Mouse (Mus musculus) liver, embryonic 14.5 days (tissue): ENCODE results near the gene Ccdc43. TPM values are rescaled to one million over a fixed set of nuclear protein-coding genes. Genes with fewer than 3 reads are reported as not detected.
A peak's percentile ranks its signal among the peaks of the same experiment; 100 is the strongest.
"Not testable (repeated sequence)": the region's sequence is repeated elsewhere in the genome, so short reads cannot be mapped to it uniquely, and the experiment has no call there.

ENCODE experiments used
- ATAC-seq: fragments of 200-750 bp; cut with Nextera tagmentation; 2 replicates; pipeline ENCODE4 v1.8.0; 2017; ENCODE audit warnings: moderate number of reproducible peaks, mild to moderate bottlenecking, moderate library complexity; ENCODE audit not compliant: insufficient read depth
- DNase-seq, 3 experiments: peaks; one replicate each; pipeline ENCODE4 v3.0.0-alpha.2; 2012 to 2013; ENCODE audit warnings: low read depth in 3 of 3, low spot score in 3 of 3
- H3K27ac ChIP-seq: fragments of 300-500 bp; sonication (generic); 2 replicates; pipeline ENCODE4 v1.5.1; 2014; ENCODE audit warnings: moderate library complexity, mild to moderate bottlenecking, control low read depth, inconsistent platforms
- H3K27me3 ChIP-seq: fragments of 300-500 bp; sonication (generic); 2 replicates; pipeline ENCODE4 v1.6.1; 2014; ENCODE audit warnings: mild to moderate bottlenecking, low read length, moderate library complexity; ENCODE audit not compliant: control insufficient read depth, insufficient read depth
- H3K36me3 ChIP-seq: fragments of 300-500 bp; sonication (generic); replicated peaks from 2 replicates; pipeline ENCODE4 v1.6.1; 2014; ENCODE audit warnings: low read depth; ENCODE audit not compliant: control insufficient read depth, insufficient read depth
- H3K4me1 ChIP-seq, 2 experiments: fragments of 200-500 bp in 1 of 2; fragments of 300-500 bp in 1 of 2; sonication (generic) in 1 of 2; replicated peaks; 2 replicates each; pipeline ENCODE4 v1.6.1; 2012 to 2014; ENCODE audit warnings: antibody characterized with exemption in 1 of 2, inconsistent platforms in 1 of 2, low read length in 1 of 2; ENCODE audit not compliant: control insufficient read depth in 2 of 2, insufficient read depth in 2 of 2
- H3K4me2 ChIP-seq: fragments of 300-500 bp; sonication (generic); 2 replicates; pipeline ENCODE4 v1.6.1; 2014; ENCODE audit warnings: low read depth, mild to moderate bottlenecking, control low read depth, moderate library complexity
- H3K4me3 ChIP-seq, 2 experiments: fragments of 200-500 bp in 1 of 2; fragments of 300-500 bp in 1 of 2; sonication (generic) in 1 of 2; 2 replicates each; pipeline ENCODE4 v1.5.1; 2012 to 2014; ENCODE audit warnings: low read depth in 2 of 2, low read length in 2 of 2, mild to moderate bottlenecking in 2 of 2, control low read depth in 1 of 2, inconsistent platforms in 1 of 2, moderate library complexity in 1 of 2; ENCODE audit not compliant: insufficient read depth in 1 of 2
- H3K9ac ChIP-seq: fragments of 300-500 bp; sonication (generic); replicated peaks from 2 replicates; pipeline ENCODE4 v1.6.1; 2014; ENCODE audit warnings: mild to moderate bottlenecking, control low read depth, moderate library complexity
- H3K9me3 ChIP-seq: fragments of 300-500 bp; sonication (generic); 2 replicates; pipeline ENCODE4 v1.6.1; 2016; ENCODE audit warnings: low read length, mixed read lengths; ENCODE audit not compliant: control insufficient read depth
- CTCF ChIP-seq: IDR thresholded peaks from 2 replicates; pipeline ENCODE4 v1.5.1; 2016; ENCODE audit warnings: antibody characterized with exemption, low read depth, control low read depth
- EP300 ChIP-seq: IDR thresholded peaks from 2 replicates; pipeline ENCODE4 v1.6.1; 2016; ENCODE audit warnings: antibody characterized with exemption, low read depth
- WGBS: fragments of 180-500 bp; shearing (Covaris S2); extraction: QIAGEN DNeasy Blood & Tissue Kit; methylation state at CpG from one replicate; pipeline ENCODE4 v1.1.7; 2014; ENCODE audit not compliant: insufficient replicate concordance; 5-methylcytosine and 5-hydroxymethylcytosine counted together
- polyA plus RNA-seq, 2 experiments: library from polyadenylated mRNA; depleted of rRNA in 1 of 2; stranded (reverse) in 1 of 2; unstranded in 1 of 2; fragments of >200 nt; fragmentation: Nextera tagmentation in 1 of 2; extraction: Ambion mirVana in 1 of 2; gene quantifications; 2 replicates each; pipeline versions ENCODE4 v1.2.1 to v1.2.3; 2012 to 2014

Ccdc43 gene
- polyA plus RNA-seq, 2 experiments, result 7.1 to 14.1 TPM

DNA sequence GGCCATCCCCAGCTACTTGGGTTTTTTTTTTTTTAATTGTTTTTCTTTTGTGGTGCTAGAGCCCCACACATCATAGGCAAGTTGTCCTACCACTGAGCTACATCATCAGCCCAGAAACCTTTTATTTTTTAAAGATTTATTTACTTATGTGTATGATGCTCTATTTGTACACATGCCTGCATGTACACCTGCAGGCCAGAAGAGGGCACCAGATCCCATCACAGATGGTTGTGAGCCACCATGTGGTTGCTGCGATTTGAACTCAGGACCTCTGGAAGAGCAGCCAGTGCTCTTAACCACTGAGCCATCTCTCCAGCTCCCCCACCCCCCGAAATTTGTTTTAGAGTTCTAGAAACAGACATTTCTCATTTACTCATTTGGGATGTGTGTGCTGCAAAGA lies 17.0 kb upstream of the Ccdc43 start:
- not testable (repeated sequence) for H3K27ac ChIP-seq, ATAC-seq, H3K9me3 ChIP-seq, H3K36me3 ChIP-seq, H3K27me3 ChIP-seq, DNase-seq, H3K4me2 ChIP-seq, H3K4me1 ChIP-seq, H3K9ac ChIP-seq, H3K4me3 ChIP-seq
- TF ChIP-seq CTCF, result peak; percentile 62
- WGBS, result 49% methylated on average over 2 of the region's 2 CpGs

DNA sequence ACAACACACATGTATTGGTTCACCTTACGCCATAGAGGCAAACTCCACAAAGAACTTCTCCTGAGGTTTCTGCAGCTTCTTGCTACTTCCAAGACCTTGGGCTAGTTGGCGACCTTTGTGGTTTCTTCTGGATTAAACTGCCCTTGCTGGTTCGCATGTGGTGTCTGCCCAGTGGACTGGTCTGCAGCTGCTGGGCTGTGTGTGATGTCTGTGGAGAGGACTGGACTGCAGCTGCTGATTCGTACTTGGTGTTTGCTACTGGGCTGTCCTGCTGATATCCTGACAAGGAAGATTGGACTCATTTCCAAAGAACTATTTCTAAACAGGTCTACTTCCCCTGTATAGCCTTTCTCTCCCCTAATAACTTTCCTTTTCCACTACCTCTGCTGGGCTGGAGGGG lies 14.8 kb upstream of the Ccdc43 start:
- ATAC-seq (no peak), DNase-seq (no peak)
- no peaks in the 10 kb centered on the region for H3K36me3 ChIP-seq
- no peaks in the 10 kb centered on the region for H3K9me3 ChIP-seq
- H3K4me3 ChIP-seq, result no peak overlapping the region
- no peaks in the 10 kb centered on the region for H3K4me1 ChIP-seq
- no peaks in the 10 kb centered on the region for H3K27me3 ChIP-seq
- WGBS, result 70% methylated on average over 4 of the region's 4 CpGs
- no peak overlapping the region for H3K27ac ChIP-seq
- TF ChIP-seq EP300 (no peak), CTCF (no peak)
- no peak overlapping the region for H3K4me2 ChIP-seq
- no peak overlapping the region for H3K9ac ChIP-seq

DNA sequence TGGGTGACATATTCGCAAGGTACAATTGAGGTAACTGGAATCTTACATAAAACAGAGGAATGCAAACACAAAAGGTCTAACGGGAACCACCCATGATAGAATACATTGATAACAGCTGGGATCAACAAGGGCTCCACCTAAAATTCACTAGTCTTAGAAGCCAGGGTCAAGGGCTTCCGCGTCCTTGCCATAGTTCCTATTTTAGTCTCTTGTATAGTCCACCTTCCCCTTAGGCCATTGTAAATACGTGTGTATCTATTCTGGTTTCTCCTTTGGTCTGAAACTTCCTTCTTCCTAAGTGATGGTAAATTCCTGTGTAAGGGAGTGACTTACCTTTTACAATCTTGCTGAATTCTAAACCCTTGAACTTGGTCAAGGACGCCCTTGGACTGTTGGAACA lies 4.6 kb upstream of the Ccdc43 start:
- not testable (repeated sequence) for H3K4me3 ChIP-seq, H3K4me2 ChIP-seq, H3K36me3 ChIP-seq, DNase-seq, ATAC-seq, H3K9me3 ChIP-seq, H3K27ac ChIP-seq, H3K27me3 ChIP-seq, H3K9ac ChIP-seq, H3K4me1 ChIP-seq
- 59% methylated on average over 6 of the region's 6 CpGs for WGBS

DNA sequence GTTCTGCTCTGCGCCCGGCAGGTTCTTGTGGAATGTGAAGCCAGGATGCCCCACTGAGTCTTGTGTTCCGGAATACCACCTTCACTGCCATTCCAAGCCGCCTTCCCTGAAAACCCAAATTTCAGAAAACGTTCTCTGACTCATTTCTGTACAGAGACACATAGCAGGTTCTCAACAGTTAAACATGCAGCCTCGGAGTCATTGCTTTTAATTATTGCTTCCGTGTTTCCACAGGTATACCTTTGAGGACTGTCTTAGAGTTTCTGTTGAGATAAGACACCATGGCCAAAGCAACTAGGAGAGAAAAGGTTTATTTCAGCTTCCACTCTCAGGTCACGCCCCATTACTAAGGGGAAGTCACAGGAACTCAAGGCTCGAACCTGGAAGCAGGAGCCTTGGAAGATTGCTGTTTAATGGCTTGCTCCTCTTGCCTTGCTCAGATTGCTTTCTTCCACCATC lies 465 bp upstream of the Ccdc43 start:
- Histone ChIP-seq H3K4me2 (peak overlapping the region; percentile 75), H3K27ac (no peak overlapping the region)
- WGBS, result 15% methylated on average over 9 of the region's 9 CpGs

DNA sequence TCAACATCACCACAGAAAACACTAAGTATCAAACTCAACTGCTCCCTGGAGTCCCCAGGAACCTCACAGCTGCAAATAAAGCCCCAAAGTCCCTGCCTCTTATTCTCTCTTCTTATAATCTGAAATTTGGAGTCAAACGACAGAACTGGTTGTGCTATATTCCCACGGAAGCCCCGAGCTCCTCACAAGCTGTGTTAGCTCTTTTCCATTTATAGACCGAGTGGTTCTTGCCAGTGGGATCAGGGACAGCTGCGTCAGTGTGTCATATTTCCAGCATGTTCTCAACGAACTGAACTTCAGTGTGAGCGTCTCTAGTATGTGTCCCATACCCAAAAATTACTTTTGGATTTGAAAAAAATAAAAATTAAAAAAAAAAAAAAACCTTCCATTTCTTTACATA lies 2.3 kb downstream of the Ccdc43 start:
- H3K4me1 ChIP-seq, result peaks cover 5 to 11% of the 10 kb centered on the region in 2 experiments
- no peaks in the 10 kb centered on the region for H3K9me3 ChIP-seq
- H3K36me3 ChIP-seq, result no peaks in the 10 kb centered on the region
- H3K27me3 ChIP-seq, result no peaks in the 10 kb centered on the region
- no peak for ATAC-seq
- no peak overlapping the region for H3K27ac ChIP-seq
- no peak overlapping the region for H3K4me3 ChIP-seq
- no peak overlapping the region for H3K4me2 ChIP-seq
- H3K9ac ChIP-seq, result no peak overlapping the region
- no peak for TF ChIP-seq EP300
- TF ChIP-seq CTCF, result no peak
- WGBS, result 73% methylated on average over 7 of the region's 7 CpGs
- no peak for DNase-seq

More for the DNA sequence above, 465 bp upstream of the Ccdc43 start:
- Histone ChIP-seq H3K9me3 (no peaks in the 10 kb centered on the region), H3K4me1 (peaks cover 5 to 11% of the 10 kb centered on the region in 2 experiments), H3K36me3 (no peaks in the 10 kb centered on the region), H3K27me3 (no peaks in the 10 kb centered on the region), H3K4me3 (peak overlapping the region; percentile 72 to 94), H3K9ac (peak overlapping the region; percentile 60)
- ATAC-seq (no peak), DNase-seq (no peak)
- no peak for TF ChIP-seq CTCF
- TF ChIP-seq EP300, result no peak
